Mouse (Mus musculus): ENCODE data around the gene Stmn1.
"Not testable (repeated sequence)": the region's sequence is repeated elsewhere in the genome, so short reads cannot be mapped to it uniquely, and the experiment has no call there.

Stmn1 gene

GRCm38 (mm10) chr4:134489986-134490665, 22.0 kb downstream of the Stmn1 start:
- no peak for DNase-seq

DNA sequence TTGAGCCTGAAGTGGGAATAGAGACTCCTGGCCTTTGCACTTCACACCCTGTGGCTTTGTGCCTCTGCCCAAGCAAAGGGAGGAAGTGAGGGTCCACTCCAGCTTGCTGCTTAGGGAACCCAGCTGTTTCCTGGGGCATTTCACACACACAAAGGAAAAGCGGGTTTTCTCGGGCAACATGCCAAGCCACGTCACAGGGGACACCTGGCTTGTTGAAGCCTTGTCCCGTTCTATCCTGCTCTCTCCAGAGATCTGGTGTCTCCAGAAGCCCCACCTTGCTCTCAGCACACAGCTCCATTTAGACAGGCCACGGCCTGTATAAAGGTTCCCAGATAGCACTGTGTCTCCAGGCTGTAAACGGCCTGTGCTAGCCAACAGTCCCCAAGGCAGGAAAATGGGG, 23.6 kb downstream of the Stmn1 start:
- DNase-seq = no peak

- DNase-seq = not testable (repeated sequence)
Observed at GRCm38 (mm10) chr4:134494161-134494560, 26.0 kb downstream of the Stmn1 start.

GRCm38 (mm10) chr4:134494780-134495545, 26.8 kb downstream of the Stmn1 start:
- DNase-seq = no peak

DNA sequence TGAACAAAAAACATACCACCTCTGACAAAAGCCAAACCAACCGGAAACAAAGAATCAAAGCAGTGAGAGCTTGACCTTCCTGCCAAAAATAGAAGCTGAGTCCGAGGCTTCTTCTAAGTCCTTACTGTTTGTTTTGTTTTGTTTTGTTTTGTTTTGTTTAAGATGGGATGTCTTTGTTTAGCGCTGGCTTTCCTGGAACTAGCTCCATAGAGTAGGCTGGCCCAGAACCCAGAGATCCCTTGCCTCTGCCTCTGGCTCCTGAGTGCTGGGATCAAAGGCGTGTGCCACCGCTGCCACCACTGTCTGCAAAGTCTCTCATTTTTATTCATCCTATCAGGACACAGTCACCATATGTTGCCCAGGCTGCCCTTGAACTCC, 27.4 kb downstream of the Stmn1 start:
- DNase-seq = no peak

GRCm38 (mm10) chr4:134496595-134497210, 28.6 kb downstream of the Stmn1 start, which contains the start of gene Paqr7:
Gene Paqr7, plus strand, starts transcription at chr4:134496697.
- peak; percentile 58 for DNase-seq

- DNase-seq = no peak
Observed at GRCm38 (mm10) chr4:134497223-134497622, 29.1 kb downstream of the Stmn1 start.

GRCm38 (mm10) chr4:134497986-134498731, 30.0 kb downstream of the Stmn1 start:
- no peak for DNase-seq

DNA sequence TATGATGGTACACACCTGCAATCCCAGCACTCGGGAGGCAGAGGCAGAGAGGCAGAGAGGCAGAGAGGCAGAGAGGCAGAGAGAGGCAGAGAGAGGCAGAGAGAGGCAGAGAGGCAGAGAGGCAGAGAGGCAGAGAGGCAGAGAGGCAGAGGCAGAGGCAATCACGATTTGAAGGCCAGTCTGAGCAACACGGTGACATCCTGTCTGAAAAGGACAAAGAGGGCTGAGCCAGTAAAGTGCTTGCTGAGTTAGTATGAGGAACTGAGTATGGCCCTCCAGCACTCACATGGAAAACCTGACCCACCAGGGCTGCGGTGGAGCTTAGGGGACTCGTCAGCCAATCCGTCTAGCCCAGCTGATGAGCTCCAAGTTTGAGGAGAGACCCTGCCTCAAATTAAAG, 30.9 kb downstream of the Stmn1 start:
- DNase-seq = not testable (repeated sequence)

GRCm38 (mm10) chr4:134501095-134501494, 33.0 kb downstream of the Stmn1 start:
- DNase-seq = no peak

DNA sequence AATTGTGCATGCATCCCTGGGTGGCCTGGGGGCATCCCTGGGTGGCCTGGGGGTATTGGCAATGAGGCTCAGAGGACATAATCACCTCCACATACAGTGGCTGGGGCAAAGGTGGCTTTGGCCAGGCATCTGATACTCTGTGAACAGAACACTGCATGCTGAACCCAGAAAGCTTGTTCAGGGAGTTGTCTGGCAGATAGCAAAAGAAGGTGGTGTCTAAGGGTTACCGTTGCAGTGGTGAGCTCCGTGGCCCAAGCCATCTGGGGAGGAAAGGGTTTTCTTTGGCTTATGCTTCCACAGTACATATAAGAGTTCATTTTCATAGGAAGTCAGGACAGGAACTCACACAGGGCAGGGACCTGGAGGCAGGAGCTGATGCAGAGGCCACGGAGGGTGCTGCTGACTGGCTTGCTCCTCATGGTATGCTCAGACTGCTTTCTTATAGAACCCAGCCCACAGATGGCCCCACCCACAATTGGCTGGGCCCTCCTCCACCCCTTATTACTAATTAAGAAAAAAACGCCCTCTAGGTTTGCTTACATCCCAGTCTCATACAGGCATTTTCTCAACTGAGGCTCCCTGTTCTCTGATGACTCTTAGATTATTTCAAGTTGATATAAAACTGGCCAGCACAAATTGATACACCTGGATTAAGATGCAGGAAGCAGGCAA, 35.7 kb downstream of the Stmn1 start:
- DNase-seq = no peak

DNA sequence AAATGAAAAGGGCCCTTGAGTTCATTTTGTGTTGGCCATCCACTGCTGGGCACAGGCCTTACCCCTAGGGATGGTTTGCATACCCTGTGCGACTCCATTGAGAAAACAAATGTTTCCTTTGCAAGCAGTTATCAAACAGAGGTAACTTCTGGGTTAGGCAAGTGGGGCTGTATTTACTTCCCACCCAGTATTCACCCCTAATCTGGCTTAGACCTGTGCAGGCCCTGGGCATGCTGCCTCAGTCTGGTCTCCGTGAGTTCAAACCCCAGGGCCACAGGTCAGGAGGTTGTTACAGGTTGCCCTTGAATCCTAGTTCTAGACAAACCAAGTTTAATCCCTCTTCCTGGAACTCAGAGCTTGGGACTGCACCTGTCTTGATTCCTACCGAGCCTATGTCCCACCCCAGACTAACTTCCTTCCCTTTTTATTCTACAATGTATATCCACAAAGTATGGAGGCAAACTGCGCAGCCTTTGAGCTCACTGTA, 37.2 kb downstream of the Stmn1 start:
- DNase-seq = no peak

DNA sequence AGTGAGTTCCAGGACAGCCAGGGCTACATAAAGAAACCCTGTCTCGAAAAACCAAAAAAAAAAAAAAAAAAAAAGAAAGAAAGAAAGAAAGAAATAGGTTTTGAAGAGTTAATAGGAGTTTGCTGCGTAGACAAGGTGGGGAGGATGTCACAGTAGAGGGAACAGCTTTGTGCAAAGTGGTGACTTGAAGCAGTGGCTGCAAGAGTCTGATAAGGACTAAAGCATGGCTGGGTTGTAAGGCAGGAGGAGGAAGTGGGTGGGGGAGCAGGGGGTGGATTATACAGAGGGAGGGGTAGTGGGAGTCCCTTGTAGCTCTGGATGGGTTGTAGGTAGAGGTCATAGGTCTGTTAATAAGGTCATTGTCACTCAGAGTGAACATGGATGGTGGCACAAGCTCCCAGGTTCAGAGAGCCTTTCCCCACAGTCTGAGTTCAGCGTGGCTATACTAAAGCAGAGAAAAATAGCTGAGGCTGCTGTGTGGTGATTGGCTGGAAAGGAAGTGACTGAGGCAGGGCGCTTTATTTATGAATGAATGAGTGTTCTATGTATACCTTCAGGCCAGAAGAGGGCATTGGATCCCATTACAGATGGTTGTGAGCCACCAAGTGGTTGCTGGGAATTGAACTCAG, 38.0 kb downstream of the Stmn1 start:
- DNase-seq = no peak

GRCm38 (mm10) chr4:134506713-134507112, 38.6 kb downstream of the Stmn1 start:
- no peak for DNase-seq

GRCm38 (mm10) chr4:134510396-134510795, 42.3 kb downstream of the Stmn1 start:
- DNase-seq = no peak

- peak; percentile 91 for DNase-seq
Observed at GRCm38 (mm10) chr4:134510845-134511411, 42.8 kb downstream of the Stmn1 start, which contains the start of gene Aunip. Gene Aunip, plus strand, starts transcription at chr4:134510999.

DNA sequence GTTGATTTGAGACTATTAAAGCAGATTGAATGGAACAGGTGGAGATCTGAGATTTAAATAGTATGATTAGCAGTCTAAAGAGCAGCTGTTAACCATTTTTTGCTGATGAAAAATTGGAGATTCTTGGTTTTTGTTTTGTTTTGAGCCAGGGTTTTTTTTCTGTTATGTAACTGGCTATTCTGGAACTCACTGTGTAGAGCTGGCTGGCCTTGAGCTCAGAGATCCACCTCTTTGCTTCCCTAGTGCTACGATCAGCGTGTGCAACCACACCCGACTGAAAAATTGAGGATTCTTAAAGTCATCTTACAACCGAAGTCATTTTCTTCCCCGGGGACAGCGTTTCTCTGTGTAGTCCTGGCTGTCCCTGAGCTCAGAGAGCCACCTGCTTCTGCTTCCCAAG, 43.6 kb downstream of the Stmn1 start:
- no peak for DNase-seq

GRCm38 (mm10) chr4:134512798-134513197, 44.7 kb downstream of the Stmn1 start:
- DNase-seq = peak; percentile 62

DNA sequence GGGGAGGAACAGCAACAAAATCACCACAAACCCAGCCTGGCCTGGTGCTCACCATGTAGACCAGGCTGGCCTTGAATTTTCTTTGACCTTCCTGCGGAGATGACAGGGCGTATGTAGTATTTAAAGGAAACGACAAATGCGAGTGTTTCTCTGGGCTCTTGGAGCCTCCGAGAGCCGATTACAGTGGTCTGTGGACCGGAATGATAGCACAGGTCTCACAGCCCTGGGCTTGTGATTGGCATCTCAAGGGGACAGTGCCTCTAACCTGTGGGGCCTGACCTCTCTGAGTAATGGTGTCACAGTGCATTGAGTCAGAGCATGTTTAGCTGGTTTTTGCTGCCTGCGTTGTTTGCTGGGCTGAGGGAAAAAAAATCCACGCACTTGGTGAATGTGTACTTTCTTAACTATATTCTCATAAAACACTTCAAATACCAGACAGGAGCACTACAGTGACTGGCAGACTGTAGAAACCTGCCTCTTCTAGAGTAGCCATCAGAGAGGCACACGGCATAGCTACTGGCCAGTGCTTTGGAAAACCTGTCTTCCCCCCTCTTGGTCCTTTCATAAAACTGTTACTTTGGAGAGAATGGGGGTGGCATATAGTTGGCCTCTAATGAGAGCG, 46.3 kb downstream of the Stmn1 start:
- DNase-seq = no peak

- no peak for DNase-seq
Observed at GRCm38 (mm10) chr4:134515614-134516013, 47.5 kb downstream of the Stmn1 start.

DNA sequence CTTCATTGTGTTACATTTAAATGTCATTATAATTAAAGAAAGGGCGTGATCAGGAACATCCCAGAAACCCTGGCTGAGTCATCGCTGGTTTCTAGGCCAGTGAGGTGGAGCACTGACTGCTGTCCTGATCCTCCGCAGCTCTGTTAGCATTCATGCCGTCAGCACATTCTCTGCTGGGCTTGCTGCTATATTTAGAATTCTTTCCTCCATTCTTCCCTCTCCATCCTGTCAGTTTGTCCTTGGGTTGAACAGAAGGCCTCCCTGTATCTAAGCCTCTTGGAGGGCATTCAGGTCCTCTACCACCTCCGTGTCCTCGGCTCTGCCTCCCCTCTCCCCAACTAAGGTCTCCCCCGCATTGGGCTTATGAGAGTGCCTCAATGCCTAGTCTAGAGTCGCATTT, 48.9 kb downstream of the Stmn1 start:
- DNase-seq = no peak
